Mouse (Mus musculus): ENCODE results near the gene Acly. TPM values are rescaled to one million over a fixed set of nuclear protein-coding genes. Genes with fewer than 3 reads are reported as not detected.

Acly gene
- total and polyA plus RNA-seq, 3 experiments, result 213 to 277 (median 246) TPM

- DNase-seq (ENCODE audit: extremely low read depth), result no peak
- no peaks in the 10 kb centered on the region for H3K27me3 ChIP-seq (replicated peaks)
- H3K36me3 ChIP-seq (replicated peaks in 1 of 2; ENCODE audit: control insufficient read depth in 1 of 2, insufficient read depth in 1 of 2, low read length in 1 of 2), result peaks cover 23 to 64% of the 10 kb centered on the region in 2 experiments
- peaks cover 7 to 12% of the 10 kb centered on the region in 2 experiments; a peak in 3 of 4 replicates for H3K4me1 ChIP-seq (ENCODE audit: control insufficient read depth in 1 of 2, insufficient read depth in 2 of 2)
- H3K79me2 ChIP-seq (replicated peaks; ENCODE audit: control insufficient read depth, extremely low read depth, insufficient read depth, poor library complexity, severe bottlenecking), result no peaks in the 10 kb centered on the region
- TF ChIP-seq ZNF384 (IDR thresholded peaks at IDR 0.05; ENCODE audit: low read depth, low read length) (no peak), BHLHE40 (IDR thresholded peaks at IDR 0.05; ENCODE audit: low read depth, low read length) (no peak), TCF12 (IDR thresholded peaks at IDR 0.05; ENCODE audit: low read depth, low read length) (no peak), MXI1 (IDR thresholded peaks at IDR 0.05; ENCODE audit: low read depth, low read length) (no peak), RCOR1 (conservative IDR thresholded peaks at IDR 0.05; ENCODE audit: low read depth, low read length) (no peak), UBTF (IDR thresholded peaks at IDR 0.05; ENCODE audit: low read depth, low read length) (no peak), CHD2 (IDR thresholded peaks at IDR 0.05; ENCODE audit: low read length) (no peak), E2F4 (IDR thresholded peaks at IDR 0.05; ENCODE audit: insufficient replicate concordance, low read depth, low read length) (no peak), KAT2A (IDR thresholded peaks at IDR 0.05; ENCODE audit: insufficient replicate concordance, low read length) (no peak), RAD21 (IDR thresholded peaks at IDR 0.05; ENCODE audit: low read depth, low read length) (no peak), ZC3H11A (IDR thresholded peaks at IDR 0.05; ENCODE audit: low read depth, low read length) (no peak), CHD1 (IDR thresholded peaks at IDR 0.05; ENCODE audit: low read depth, low read length) (no peak), NRF1 (IDR thresholded peaks at IDR 0.05; ENCODE audit: low read depth, low read length) (no peak), POLR2A (IDR thresholded peaks at IDR 0.05; ENCODE audit: low read depth, low read length) (no peak), MAX (IDR thresholded peaks at IDR 0.05; ENCODE audit: low read length) (no peak), ETS1 (conservative IDR thresholded peaks at IDR 0.05; ENCODE audit: low read depth, low read length) (no peak), USF2 (conservative IDR thresholded peaks at IDR 0.05; ENCODE audit: low read depth, low read length) (no peak), PAX5 (IDR thresholded peaks at IDR 0.05; ENCODE audit: low read length) (no peak), SMC3 (IDR thresholded peaks at IDR 0.05; ENCODE audit: low read depth, low read length) (no peak), GABPA (IDR thresholded peaks at IDR 0.05; ENCODE audit: insufficient replicate concordance, low read depth, low read length) (no peak)
- no peak overlapping the region for H3K4me3 ChIP-seq (replicated peaks in 1 of 3; ENCODE audit: low read depth in 2 of 3, low read length in 2 of 3, poor library complexity in 1 of 3)
- no peak overlapping the region for H3K9ac ChIP-seq (ENCODE audit: insufficient read depth, low read depth)
- no peak overlapping the region for H3K4me2 ChIP-seq (ENCODE audit: insufficient read depth, low read depth, poor library complexity, severe bottlenecking)
- dilution Hi-C loops (cut with MboI; ENCODE audit: extremely low pct_ligation_motif_present, extremely low pct_unique_long_range_greater_than_20kb, low sequenced_read_pairs), result no loop called here
- in situ Hi-C loops (cut with MboI; ENCODE audit: low pct_ligation_motif_present, low pct_unique_long_range_greater_than_20kb, low sequenced_read_pairs), result no loop called here
- no peaks in the 10 kb centered on the region for H3K9me3 ChIP-seq (replicated peaks; ENCODE audit: low read length)
- H3K27ac ChIP-seq (ENCODE audit: insufficient read depth, low read depth), result no peak overlapping the region
These were observed 92.0 kb downstream of the Acly start for GRCm38 (mm10) chr11:100435678-100436246.

- Histone ChIP-seq H3K9me3 (replicated peaks; ENCODE audit: low read length) (no peaks in the 10 kb centered on the region), H3K36me3 (replicated peaks in 1 of 2; ENCODE audit: control insufficient read depth in 1 of 2, insufficient read depth in 1 of 2, low read length in 1 of 2) (peaks cover 32 to 72% of the 10 kb centered on the region in 2 experiments), H3K4me2 (ENCODE audit: insufficient read depth, low read depth, poor library complexity, severe bottlenecking) (no peak overlapping the region), H3K4me1 (ENCODE audit: control insufficient read depth in 1 of 2, insufficient read depth in 2 of 2) (no peaks in the 10 kb centered on the region), H3K27ac (ENCODE audit: insufficient read depth, low read depth) (no peak overlapping the region), H3K4me3 (replicated peaks in 1 of 3; ENCODE audit: low read depth in 2 of 3, low read length in 2 of 3, poor library complexity in 1 of 3) (no peak overlapping the region), H3K9ac (ENCODE audit: insufficient read depth, low read depth) (no peak overlapping the region), H3K79me2 (replicated peaks; ENCODE audit: control insufficient read depth, extremely low read depth, insufficient read depth, poor library complexity, severe bottlenecking) (no peaks in the 10 kb centered on the region), H3K27me3 (replicated peaks) (no peaks in the 10 kb centered on the region)
- in situ Hi-C loops (cut with MboI; ENCODE audit: low pct_ligation_motif_present, low pct_unique_long_range_greater_than_20kb, low sequenced_read_pairs), result no loop called here
- dilution Hi-C loops (cut with MboI; ENCODE audit: extremely low pct_ligation_motif_present, extremely low pct_unique_long_range_greater_than_20kb, low sequenced_read_pairs), result no loop called here
- no peak for DNase-seq (ENCODE audit: extremely low read depth)
- TF ChIP-seq ZC3H11A (IDR thresholded peaks at IDR 0.05; ENCODE audit: low read depth, low read length) (no peak), USF1 (IDR thresholded peaks at IDR 0.05; ENCODE audit: low read depth, low read length) (no peak), JUND (conservative IDR thresholded peaks at IDR 0.05; ENCODE audit: low read depth, low read length) (no peak), MYC (IDR thresholded peaks at IDR 0.05; ENCODE audit: low read depth, low read length) (no peak), TBP (conservative IDR thresholded peaks at IDR 0.05; ENCODE audit: low read depth, low read length) (no peak), NELFE (IDR thresholded peaks at IDR 0.05; ENCODE audit: low read depth, low read length) (no peak), MAX (IDR thresholded peaks at IDR 0.05; ENCODE audit: low read length) (no peak), KAT2A (IDR thresholded peaks at IDR 0.05; ENCODE audit: insufficient replicate concordance, low read length) (no peak), SMC3 (IDR thresholded peaks at IDR 0.05; ENCODE audit: low read depth, low read length) (no peak), IRF4 (IDR thresholded peaks at IDR 0.05; ENCODE audit: low read depth, low read length) (no peak), ZMIZ1 (IDR thresholded peaks at IDR 0.05; ENCODE audit: low read depth, low read length) (no peak), ELF1 (IDR thresholded peaks at IDR 0.05; ENCODE audit: low read depth, low read length) (no peak), USF2 (conservative IDR thresholded peaks at IDR 0.05; ENCODE audit: low read depth, low read length) (no peak), ZKSCAN1 (IDR thresholded peaks at IDR 0.05; ENCODE audit: borderline replicate concordance, low read depth, low read length) (no peak), NRF1 (IDR thresholded peaks at IDR 0.05; ENCODE audit: low read depth, low read length) (no peak), ETS1 (conservative IDR thresholded peaks at IDR 0.05; ENCODE audit: low read depth, low read length) (no peak), PAX5 (IDR thresholded peaks at IDR 0.05; ENCODE audit: low read length) (no peak), RAD21 (IDR thresholded peaks at IDR 0.05; ENCODE audit: low read depth, low read length) (no peak)
These were observed 95.8 kb downstream of the Acly start for GRCm38 (mm10) chr11:100432002-100432401.

Data from CH12.LX (cell line).